Mouse (Mus musculus): ENCODE results near the gene Npnt. TPM values are rescaled to one million over a fixed set of nuclear protein-coding genes. Genes with fewer than 3 reads are reported as not detected.

Gene Npnt
- polyA plus RNA-seq (2014; fragmentation: Nextera tagmentation; extraction: Ambion mirVana), result 42.0 and 45.3 TPM in 2 replicates

DNA sequence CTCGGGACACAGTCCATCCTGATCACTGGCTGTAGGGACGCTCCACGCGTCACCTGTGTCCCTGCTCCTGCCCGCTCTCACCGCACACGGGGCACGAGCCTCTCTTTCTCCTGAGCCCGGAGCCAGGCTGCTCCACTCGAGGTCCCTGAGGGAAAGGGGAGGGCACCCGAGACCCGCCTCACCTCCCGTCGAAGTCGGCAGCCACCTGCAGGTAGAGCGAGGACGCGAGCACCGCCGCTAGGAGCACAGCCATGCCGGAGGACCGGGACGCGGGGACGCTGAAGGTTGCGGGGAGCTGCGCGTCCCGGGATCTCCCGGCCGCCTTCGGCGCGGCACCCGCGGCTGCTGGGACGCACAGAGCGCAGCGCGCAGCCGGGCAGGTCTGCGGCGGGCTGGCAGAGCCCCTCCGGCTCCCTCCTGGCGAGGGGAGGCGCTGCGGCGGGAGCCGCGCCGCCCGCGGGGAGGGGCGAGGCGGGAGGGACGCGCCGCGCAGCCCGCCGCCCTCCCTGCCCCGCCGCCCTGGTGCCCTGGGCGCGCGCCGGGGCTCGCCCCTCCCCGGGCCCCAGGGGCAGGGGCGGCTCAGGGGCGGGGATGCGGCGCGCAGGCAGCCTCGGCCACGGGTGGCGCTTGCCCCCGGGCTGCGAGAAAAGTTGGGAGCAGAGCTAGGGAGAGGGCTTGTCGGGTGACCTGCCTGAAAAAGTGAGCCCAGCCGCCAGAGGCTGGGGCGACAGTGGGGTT, at the start of gene Npnt:
TSS of gene Npnt (minus strand) at position 501 of the 738 bp plus-strand sequence.
- DNase-seq (ENCODE audit: low spot score), result peak; percentile 83
- Histone ChIP-seq H3K4me3 (ENCODE audit: low read depth, low read length) (peak within 1 kb of the TSS; percentile 67), H3K27me3 (replicated peaks; ENCODE audit: control insufficient read depth, insufficient read depth, low read length) (no peaks in the 10 kb centered on the region), H3K4me1 (replicated peaks; ENCODE audit: control insufficient read depth, insufficient read depth, low read length) (peaks cover 12% of the 10 kb centered on the region; the same call in 1 of the 2 replicates), H3K9me3 (ENCODE audit: control insufficient read depth, low read length) (no peaks in the 10 kb centered on the region), H3K9ac (ENCODE audit: low read length) (peak within 1 kb of the TSS; percentile 45), H3K4me2 (ENCODE audit: low read length) (peak within 1 kb of the TSS; percentile 85), H3K27ac (ENCODE audit: low read depth) (no peak within 1 kb of the TSS), H3K36me3 (ENCODE audit: control insufficient read depth, insufficient read depth, low read length) (no peaks in the 10 kb centered on the region)
- WGBS, result under 1% methylated on average over 64 of the region's 82 CpGs
- peak; percentile 87 for ATAC-seq (replicated peaks; ENCODE audit: low FRiP score, low TSS enrichment, low read depth)

DNA sequence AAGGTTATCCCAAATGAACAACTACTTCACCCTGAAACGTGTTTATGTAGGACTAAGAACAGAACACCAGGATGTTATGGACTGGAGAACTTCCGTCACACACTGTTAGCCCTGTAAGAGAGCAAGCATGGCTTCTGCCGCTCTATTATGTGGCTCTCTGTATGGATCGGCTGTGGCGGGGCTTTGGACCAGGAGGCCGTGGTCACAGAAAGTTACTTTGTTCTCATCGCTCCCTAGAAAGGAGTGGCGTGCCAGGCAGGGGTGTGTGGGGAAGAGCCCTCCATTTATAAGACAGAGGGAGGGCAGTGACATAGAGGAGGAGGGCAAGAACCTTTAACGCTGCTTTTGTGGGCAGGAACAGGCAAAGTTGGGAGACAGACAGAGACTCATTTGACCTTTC, 46.2 kb upstream of the Npnt start:
- Histone ChIP-seq H3K4me3 (ENCODE audit: low read depth, low read length) (no peak overlapping the region), H3K9me3 (ENCODE audit: control insufficient read depth, low read length) (no peaks in the 10 kb centered on the region), H3K4me2 (ENCODE audit: low read length) (no peak overlapping the region), H3K36me3 (ENCODE audit: control insufficient read depth, insufficient read depth, low read length) (no peaks in the 10 kb centered on the region), H3K9ac (ENCODE audit: low read length) (no peak overlapping the region), H3K4me1 (replicated peaks; ENCODE audit: control insufficient read depth, insufficient read depth, low read length) (no peaks in the 10 kb centered on the region; the same call in 1 of the 2 replicates), H3K27ac (ENCODE audit: low read depth) (no peak overlapping the region), H3K27me3 (replicated peaks; ENCODE audit: control insufficient read depth, insufficient read depth, low read length) (no peaks in the 10 kb centered on the region)
- ATAC-seq (replicated peaks; ENCODE audit: low FRiP score, low TSS enrichment, low read depth) (no peak), DNase-seq (ENCODE audit: low spot score) (no peak)
- WGBS, result 78% methylated on average over 9 of the region's 9 CpGs

DNA sequence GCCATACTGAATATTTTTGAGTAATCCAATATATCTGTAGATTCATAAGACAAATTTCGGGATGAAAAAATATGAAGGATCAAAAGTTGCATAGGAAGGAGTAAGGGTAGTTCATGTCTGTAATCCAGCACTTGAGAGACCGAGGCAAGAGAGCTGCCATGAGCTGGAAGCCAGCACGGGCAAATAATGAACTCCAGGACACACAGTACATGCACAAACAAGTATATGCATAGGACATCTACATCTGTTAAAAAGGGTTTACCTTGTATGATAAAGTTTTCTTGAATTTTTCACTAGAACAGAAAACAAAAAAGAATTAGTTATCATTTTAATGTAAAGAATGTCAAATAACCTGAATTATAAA, 45.8 kb upstream of the Npnt start:
- no peak overlapping the region for H3K27ac ChIP-seq (ENCODE audit: low read depth)
- no peaks in the 10 kb centered on the region for H3K9me3 ChIP-seq (ENCODE audit: control insufficient read depth, low read length)
- H3K27me3 ChIP-seq (replicated peaks; ENCODE audit: control insufficient read depth, insufficient read depth, low read length), result no peaks in the 10 kb centered on the region
- WGBS, result 53% methylated on average over 3 of the region's 3 CpGs
- DNase-seq (ENCODE audit: low spot score), result no peak
- no peak overlapping the region for H3K9ac ChIP-seq (ENCODE audit: low read length)
- ATAC-seq (replicated peaks; ENCODE audit: low FRiP score, low TSS enrichment, low read depth), result no peak
- no peaks in the 10 kb centered on the region for H3K36me3 ChIP-seq (ENCODE audit: control insufficient read depth, insufficient read depth, low read length)
- H3K4me3 ChIP-seq (ENCODE audit: low read depth, low read length), result no peak overlapping the region
- no peak overlapping the region for H3K4me2 ChIP-seq (ENCODE audit: low read length)
- H3K4me1 ChIP-seq (replicated peaks; ENCODE audit: control insufficient read depth, insufficient read depth, low read length), result no peaks in the 10 kb centered on the region; the same call in 1 of the 2 replicates

DNA sequence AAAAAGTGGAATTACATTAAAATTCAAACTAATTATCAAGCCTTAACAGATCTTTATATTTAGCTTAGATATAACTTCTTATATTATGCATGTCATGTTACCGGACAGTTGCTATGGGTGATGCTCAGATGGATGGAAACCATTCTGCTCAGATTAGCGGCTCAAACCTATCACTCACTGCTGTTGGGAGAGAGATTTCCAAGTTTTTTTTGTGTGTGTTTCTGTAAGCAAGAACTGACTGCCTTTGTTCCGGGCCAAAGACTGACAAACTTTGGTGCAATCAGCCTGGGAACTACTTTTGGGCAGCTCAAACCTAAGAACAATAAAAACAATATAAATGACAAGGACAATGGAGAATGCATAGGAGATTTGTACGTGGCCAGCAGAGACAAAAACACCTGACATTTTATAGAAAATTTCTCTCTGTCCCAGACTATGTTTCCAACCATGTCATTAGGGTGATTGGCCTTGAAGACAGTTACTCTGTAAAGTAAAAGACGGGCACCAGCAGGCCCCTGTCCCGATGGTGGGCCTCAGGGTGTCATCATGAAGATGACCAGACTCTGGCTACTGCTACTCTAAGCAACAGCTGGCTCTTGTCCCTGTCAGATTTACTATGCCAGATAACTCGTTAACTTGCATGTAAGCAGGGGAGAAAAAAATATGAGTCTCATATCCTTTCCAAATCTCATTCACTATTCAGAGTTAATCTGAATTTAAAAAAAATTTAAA, 45.2 kb upstream of the Npnt start:
- ATAC-seq (replicated peaks; ENCODE audit: low FRiP score, low TSS enrichment, low read depth), result no peak
- Histone ChIP-seq H3K27me3 (replicated peaks; ENCODE audit: control insufficient read depth, insufficient read depth, low read length) (no peaks in the 10 kb centered on the region), H3K9ac (ENCODE audit: low read length) (no peak overlapping the region), H3K4me2 (ENCODE audit: low read length) (no peak overlapping the region), H3K9me3 (ENCODE audit: control insufficient read depth, low read length) (no peaks in the 10 kb centered on the region), H3K27ac (ENCODE audit: low read depth) (no peak overlapping the region), H3K4me3 (ENCODE audit: low read depth, low read length) (no peak overlapping the region), H3K36me3 (ENCODE audit: control insufficient read depth, insufficient read depth, low read length) (no peaks in the 10 kb centered on the region), H3K4me1 (replicated peaks; ENCODE audit: control insufficient read depth, insufficient read depth, low read length) (no peaks in the 10 kb centered on the region; the same call in 1 of the 2 replicates)
- no peak for DNase-seq (ENCODE audit: low spot score)
- 57% methylated on average over 7 of the region's 7 CpGs for WGBS

DNA sequence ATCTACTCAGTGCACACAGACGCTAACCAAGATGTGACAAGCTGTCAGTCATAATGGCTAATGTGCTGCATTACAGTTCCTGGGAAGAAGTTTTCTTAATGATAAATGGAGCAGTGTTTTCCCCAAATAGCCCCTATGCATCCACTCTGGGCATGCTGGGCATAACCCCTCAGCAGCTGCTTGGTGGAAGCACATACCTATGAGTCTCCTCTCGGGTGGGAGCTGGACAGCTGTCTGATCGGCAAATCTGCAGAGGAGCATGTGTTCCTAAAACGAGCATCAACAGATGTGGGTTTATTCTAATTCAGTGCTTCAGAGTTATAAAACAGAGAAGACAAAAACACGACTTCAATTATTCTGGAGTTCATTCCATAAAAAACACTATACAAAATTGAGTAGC, 36.1 kb upstream of the Npnt start:
- Histone ChIP-seq H3K4me3 (ENCODE audit: low read depth, low read length) (no peak overlapping the region), H3K4me2 (ENCODE audit: low read length) (no peak overlapping the region), H3K27ac (ENCODE audit: low read depth) (no peak overlapping the region), H3K36me3 (ENCODE audit: control insufficient read depth, insufficient read depth, low read length) (peaks cover 14% of the 10 kb centered on the region; the same call in 1 of the 2 replicates), H3K27me3 (replicated peaks; ENCODE audit: control insufficient read depth, insufficient read depth, low read length) (no peaks in the 10 kb centered on the region), H3K9ac (ENCODE audit: low read length) (no peak overlapping the region), H3K4me1 (replicated peaks; ENCODE audit: control insufficient read depth, insufficient read depth, low read length) (peaks cover 10% of the 10 kb centered on the region), H3K9me3 (ENCODE audit: control insufficient read depth, low read length) (no peaks in the 10 kb centered on the region)
- no peak for DNase-seq (ENCODE audit: low spot score)
- ATAC-seq (replicated peaks; ENCODE audit: low FRiP score, low TSS enrichment, low read depth), result no peak
- whole genome bisulfite sequencing, result 77% methylated on average over 5 of the region's 5 CpGs

DNA sequence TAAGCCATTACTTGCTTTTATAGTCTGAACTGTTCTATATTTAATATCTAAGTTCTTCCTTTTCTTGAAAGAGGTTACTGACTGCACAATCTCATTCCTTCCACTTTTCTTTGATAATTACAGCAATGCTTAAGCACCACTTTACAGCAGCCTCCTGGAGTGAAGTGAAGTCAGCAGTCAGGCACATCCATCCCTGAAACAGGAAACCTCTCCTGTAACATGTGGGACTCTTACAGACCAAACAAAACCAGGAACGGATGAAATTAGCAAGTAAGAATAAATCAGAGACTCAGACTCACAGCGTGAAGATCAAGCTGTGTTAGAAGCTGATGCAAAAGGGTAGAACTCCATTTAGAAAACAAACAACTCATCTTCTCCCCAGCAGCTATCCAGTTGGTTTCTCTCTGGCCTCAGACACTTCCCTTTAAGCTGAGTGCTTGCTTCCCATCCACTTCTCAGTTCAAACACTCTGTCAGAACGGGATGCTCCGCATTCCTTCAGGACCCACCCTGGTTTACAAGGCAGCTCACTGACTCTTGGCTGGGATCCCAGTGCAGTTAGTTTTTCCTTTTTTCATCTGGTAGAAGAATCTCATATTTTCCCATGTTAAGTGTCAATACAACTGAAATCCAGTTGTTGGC, 33.9 kb upstream of the Npnt start:
- no peak overlapping the region; the same call in 1 of the 2 replicates for H3K4me2 ChIP-seq (ENCODE audit: low read length)

DNA sequence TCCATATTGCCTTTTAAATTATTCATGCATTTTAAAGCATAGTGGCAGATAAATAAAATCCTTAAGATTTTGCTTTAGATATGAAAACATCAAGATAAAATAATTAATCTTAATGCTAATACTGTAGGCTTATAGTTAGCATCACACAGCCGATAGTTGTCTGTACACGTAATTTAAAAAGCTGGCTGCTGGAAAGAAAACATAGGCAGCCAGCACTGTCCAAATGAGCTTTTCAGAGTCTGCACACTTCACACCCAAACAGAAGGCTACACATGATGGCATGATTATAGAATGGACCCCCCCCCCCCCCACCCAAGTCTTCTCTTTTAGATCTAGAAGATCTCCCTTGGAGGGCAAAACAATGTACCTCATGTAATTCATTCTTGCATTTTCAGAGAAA, 31.9 kb upstream of the Npnt start:
- no peaks in the 10 kb centered on the region for H3K27me3 ChIP-seq (replicated peaks; ENCODE audit: control insufficient read depth, insufficient read depth, low read length)
- peaks cover 10% of the 10 kb centered on the region for H3K4me1 ChIP-seq (replicated peaks; ENCODE audit: control insufficient read depth, insufficient read depth, low read length)
- no peaks in the 10 kb centered on the region for H3K9me3 ChIP-seq (ENCODE audit: control insufficient read depth, low read length)
- H3K9ac ChIP-seq (ENCODE audit: low read length), result no peak overlapping the region
- no peak overlapping the region for H3K4me3 ChIP-seq (ENCODE audit: low read depth, low read length)
- 100% methylated on average over 2 of the region's 2 CpGs for WGBS
- no peak overlapping the region for H3K4me2 ChIP-seq (ENCODE audit: low read length)
- peaks cover 19% of the 10 kb centered on the region; the same call in 1 of the 2 replicates for H3K36me3 ChIP-seq (ENCODE audit: control insufficient read depth, insufficient read depth, low read length)
- no peak for DNase-seq (ENCODE audit: low spot score)
- ATAC-seq (replicated peaks; ENCODE audit: low FRiP score, low TSS enrichment, low read depth), result no peak
- H3K27ac ChIP-seq (ENCODE audit: low read depth), result no peak overlapping the region

More for the DNA sequence above, 33.9 kb upstream of the Npnt start:
- no peak for DNase-seq (ENCODE audit: low spot score)
- Histone ChIP-seq H3K9me3 (ENCODE audit: control insufficient read depth, low read length) (no peaks in the 10 kb centered on the region), H3K4me3 (ENCODE audit: low read depth, low read length) (no peak overlapping the region), H3K27me3 (replicated peaks; ENCODE audit: control insufficient read depth, insufficient read depth, low read length) (no peaks in the 10 kb centered on the region), H3K9ac (ENCODE audit: low read length) (no peak overlapping the region), H3K36me3 (ENCODE audit: control insufficient read depth, insufficient read depth, low read length) (peaks cover 22% of the 10 kb centered on the region; the same call in 1 of the 2 replicates), H3K27ac (ENCODE audit: low read depth) (peak overlapping the region; percentile 57), H3K4me1 (replicated peaks; ENCODE audit: control insufficient read depth, insufficient read depth, low read length) (peaks cover 10% of the 10 kb centered on the region)
- 13% methylated on average over 4 of the region's 4 CpGs for WGBS
- ATAC-seq (replicated peaks; ENCODE audit: low FRiP score, low TSS enrichment, low read depth), result peak; percentile 76; the same call in 1 of the 2 replicates

DNA sequence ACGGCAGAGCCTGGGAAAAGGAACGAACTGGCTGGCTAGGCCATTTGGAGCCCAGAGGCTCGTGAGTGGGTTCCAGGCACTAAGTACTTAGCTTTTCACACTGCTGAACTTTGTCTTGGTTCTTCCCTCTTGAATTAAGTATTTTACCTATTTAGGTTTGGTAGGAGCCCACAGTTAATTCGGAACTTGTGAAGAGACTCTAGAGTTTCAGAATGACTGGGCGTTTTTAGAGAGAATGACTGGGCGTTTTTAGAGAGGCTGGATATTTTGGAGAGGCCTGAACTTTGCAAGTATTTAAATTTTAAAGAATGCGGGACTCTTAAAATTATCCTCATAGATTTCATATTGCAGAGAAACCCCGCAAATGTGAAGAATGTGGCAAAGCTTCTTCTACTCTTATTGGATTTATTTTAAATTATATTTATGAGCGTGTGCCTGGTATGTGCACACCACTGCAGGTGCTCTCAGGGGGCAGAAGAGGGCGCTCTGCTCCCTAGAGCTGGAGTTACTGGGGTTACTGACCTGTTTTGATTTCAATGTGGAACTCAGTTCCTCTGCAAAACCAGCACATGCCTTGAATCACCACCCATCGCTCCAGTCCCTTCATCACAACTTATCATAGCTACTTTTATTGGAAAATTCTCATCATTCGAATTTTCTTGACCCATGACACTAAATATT, 29.8 kb upstream of the Npnt start:
- peaks cover 12% of the 10 kb centered on the region; the same call in 1 of the 2 replicates for H3K36me3 ChIP-seq (ENCODE audit: control insufficient read depth, insufficient read depth, low read length)
- no peak overlapping the region for H3K9ac ChIP-seq (ENCODE audit: low read length)
- 94% methylated on average over 12 of the region's 12 CpGs for whole genome bisulfite sequencing
- no peaks in the 10 kb centered on the region for H3K27me3 ChIP-seq (replicated peaks; ENCODE audit: control insufficient read depth, insufficient read depth, low read length)
- DNase-seq (ENCODE audit: low spot score) (no peak), ATAC-seq (replicated peaks; ENCODE audit: low FRiP score, low TSS enrichment, low read depth) (no peak)
- no peak overlapping the region for H3K4me3 ChIP-seq (ENCODE audit: low read depth, low read length)
- no peaks in the 10 kb centered on the region for H3K9me3 ChIP-seq (ENCODE audit: control insufficient read depth, low read length)
- H3K27ac ChIP-seq (ENCODE audit: low read depth), result no peak overlapping the region
- H3K4me1 ChIP-seq (replicated peaks; ENCODE audit: control insufficient read depth, insufficient read depth, low read length), result peaks cover 9% of the 10 kb centered on the region
- H3K4me2 ChIP-seq (ENCODE audit: low read length), result no peak overlapping the region

Data from intestine, embryonic 14.5 days (tissue).